Mouse (Mus musculus) midbrain, embryonic 15.5 days (tissue): Measurements from ENCODE around the gene Rag1. TPM values are rescaled to one million over a fixed set of nuclear protein-coding genes. Genes with fewer than 3 reads are reported as not detected.

ENCODE experiments used
- ATAC-seq: fragments of 200-750 bp; cut with Nextera tagmentation; replicated peaks from 2 replicates; pipeline ENCODE4 v1.8.0; 2017; ENCODE audit warnings: moderate TSS enrichment
- H3K27ac ChIP-seq: fragments of 300-500 bp; sonication (generic); 2 replicates; pipeline ENCODE4 v1.5.1; 2015; ENCODE audit warnings: mild to moderate bottlenecking, inconsistent platforms
- H3K27me3 ChIP-seq: fragments of 300-500 bp; sonication (generic); replicated peaks from 2 replicates; pipeline ENCODE4 v1.6.1; 2015; ENCODE audit warnings: inconsistent platforms
- H3K36me3 ChIP-seq: fragments of 300-500 bp; sonication (generic); replicated peaks from 2 replicates; pipeline ENCODE4 v1.6.1; 2015; ENCODE audit warnings: inconsistent platforms
- H3K4me1 ChIP-seq: fragments of 300-500 bp; sonication (generic); 2 replicates; pipeline ENCODE4 v1.6.1; 2015; ENCODE audit warnings: inconsistent platforms
- H3K4me2 ChIP-seq: fragments of 300-500 bp; sonication (generic); 2 replicates; pipeline ENCODE4 v1.6.1; 2015; ENCODE audit warnings: inconsistent platforms, mild to moderate bottlenecking, moderate library complexity
- H3K4me3 ChIP-seq: fragments of 300-500 bp; sonication (generic); 2 replicates; pipeline ENCODE4 v1.5.1; 2015; ENCODE audit warnings: mild to moderate bottlenecking, inconsistent platforms
- H3K9ac ChIP-seq: fragments of 300-500 bp; sonication (generic); 2 replicates; pipeline ENCODE4 v1.6.1; 2015; ENCODE audit warnings: mild to moderate bottlenecking, inconsistent platforms
- H3K9me3 ChIP-seq: fragments of 300-500 bp; sonication (generic); 2 replicates; pipeline ENCODE4 v1.6.1; 2016; ENCODE audit warnings: inconsistent platforms
- WGBS: fragments of 180-500 bp; shearing (Covaris S2); methylation state at CpG from one replicate; pipeline ENCODE4 v1.1.7; 2015; ENCODE audit warnings: mixed read lengths; 5-methylcytosine and 5-hydroxymethylcytosine counted together
- polyA plus RNA-seq: library from polyadenylated mRNA; unstranded; fragments of >200 nt; fragmentation: Nextera tagmentation; extraction: Ambion mirVana; gene quantifications from 2 replicates; pipeline ENCODE4 v1.2.1, GENCODE M21; 2015

Gene Rag1
- polyA plus RNA-seq, 1 experiment from 2014 or later: 0.15 TPM

DNA sequence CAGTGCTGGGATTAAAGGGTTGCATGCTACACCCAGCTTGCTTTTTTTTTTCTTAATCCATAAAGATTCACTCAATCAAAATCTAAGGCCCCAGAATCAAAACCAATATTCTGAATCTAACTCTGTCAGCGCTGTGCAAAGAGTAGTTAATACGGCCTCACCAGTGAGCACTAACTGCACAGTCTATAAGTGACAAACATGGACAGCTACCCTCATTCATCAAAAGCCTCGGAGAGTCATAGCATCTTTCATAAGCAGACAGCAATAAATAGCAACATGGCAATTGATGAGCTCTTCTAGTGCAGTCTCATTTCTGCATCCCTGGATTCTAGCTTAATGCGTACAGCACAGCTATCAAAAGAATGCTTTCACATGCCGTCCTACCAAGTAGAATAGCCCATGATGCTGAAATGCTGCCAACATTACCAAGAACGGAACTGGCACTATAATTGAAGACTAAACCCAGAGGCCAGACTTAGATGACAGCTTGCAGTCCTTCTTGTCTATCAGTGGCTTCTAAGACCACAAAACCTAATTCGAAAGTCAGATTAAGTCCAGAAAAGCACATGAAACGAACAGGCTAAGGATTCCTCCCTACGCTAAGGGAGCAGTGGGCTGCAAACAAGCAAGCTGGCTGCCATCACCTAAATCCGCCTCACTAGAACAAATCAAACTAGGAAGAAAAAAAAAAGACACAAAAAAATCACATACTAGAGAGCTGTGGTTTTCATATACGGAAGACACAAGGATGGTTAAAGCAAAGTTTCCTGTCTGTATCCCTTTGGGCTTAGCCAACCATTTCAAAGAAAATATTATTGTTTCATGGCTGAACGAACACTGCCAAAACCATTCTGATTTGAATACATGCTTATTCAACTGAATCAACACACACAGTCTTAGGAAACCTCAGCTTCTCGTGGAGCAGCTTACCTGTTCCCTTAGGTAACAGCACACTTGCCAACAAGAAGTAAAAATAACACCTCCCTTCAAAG lies 50.8 kb downstream of the Rag1 start:
- peak overlapping the region; percentile 28 for H3K4me2 ChIP-seq
- H3K27ac ChIP-seq: peak overlapping the region; percentile 32
- H3K9me3 ChIP-seq: no peaks in the 10 kb centered on the region
- H3K27me3 ChIP-seq: no peaks in the 10 kb centered on the region
- WGBS: 35% methylated on average over 13 of the region's 13 CpGs
- H3K4me3 ChIP-seq: no peak overlapping the region
- H3K9ac ChIP-seq: no peak overlapping the region
- no peaks in the 10 kb centered on the region for H3K36me3 ChIP-seq
- peaks cover 25% of the 10 kb centered on the region for H3K4me1 ChIP-seq
- ATAC-seq: peak; percentile 35; the same call in 1 of the 2 replicates

- ATAC-seq: no peak
- H3K27ac ChIP-seq: no peak overlapping the region
Measured at GRCm38 (mm10) chr2:101597186-101597585, 52.1 kb downstream of the Rag1 start.

DNA sequence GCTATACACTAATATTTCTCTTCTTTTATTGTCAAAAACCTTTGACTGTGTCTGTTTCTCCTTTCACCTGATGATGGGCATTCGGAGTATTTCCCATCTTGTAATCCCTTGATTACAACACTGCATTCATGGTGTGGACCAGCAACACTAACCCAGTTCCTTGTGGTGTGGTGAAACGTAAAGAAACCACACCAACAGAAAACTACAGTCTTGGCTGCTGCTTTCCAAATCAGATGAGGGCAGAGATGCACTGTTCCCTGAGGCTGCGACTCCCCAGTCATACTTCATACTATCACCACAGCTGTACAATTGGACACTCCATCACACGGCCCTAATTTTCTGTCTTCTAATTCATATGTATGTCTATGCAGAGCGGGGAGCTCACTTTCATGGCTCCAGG lies 54.6 kb downstream of the Rag1 start:
- Histone ChIP-seq H3K27ac (no peak overlapping the region), H3K36me3 (no peaks in the 10 kb centered on the region), H3K4me1 (peaks cover 35% of the 10 kb centered on the region), H3K9ac (no peak overlapping the region), H3K4me3 (no peak overlapping the region), H3K27me3 (no peaks in the 10 kb centered on the region), H3K4me2 (no peak overlapping the region), H3K9me3 (no peaks in the 10 kb centered on the region)
- WGBS: 83% methylated on average over 5 of the region's 5 CpGs
- ATAC-seq: no peak

More at GRCm38 (mm10) chr2:101597186-101597585, 52.1 kb downstream of the Rag1 start:
- H3K4me3 ChIP-seq: no peak overlapping the region
- no peak overlapping the region for H3K4me2 ChIP-seq
- no peaks in the 10 kb centered on the region for H3K27me3 ChIP-seq
- no peaks in the 10 kb centered on the region for H3K9me3 ChIP-seq
- H3K9ac ChIP-seq: no peak overlapping the region
- no peaks in the 10 kb centered on the region for H3K36me3 ChIP-seq
- peaks cover 37% of the 10 kb centered on the region for H3K4me1 ChIP-seq

DNA sequence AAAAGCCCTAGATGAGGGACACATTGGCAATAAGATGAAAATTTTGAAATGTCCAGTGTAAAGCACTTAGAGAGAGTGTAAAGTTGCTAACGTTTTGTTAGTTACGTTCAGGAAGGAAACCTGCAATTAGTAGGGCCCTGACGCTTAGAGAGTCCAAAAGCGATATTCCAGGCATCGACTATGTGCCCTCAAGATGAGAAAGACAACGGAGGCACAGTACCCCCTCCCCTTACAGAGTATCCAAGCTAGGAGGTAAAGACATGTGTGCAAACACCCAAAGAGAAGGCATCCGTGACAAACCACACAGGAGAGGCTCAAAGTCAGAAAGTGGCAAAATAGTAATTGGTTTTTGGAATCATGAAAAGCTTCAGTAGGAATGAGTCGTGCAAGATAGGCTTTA lies 56.4 kb downstream of the Rag1 start:
- WGBS: 26% methylated on average over 8 of the region's 8 CpGs

GRCm38 (mm10) chr2:101592023-101592841 lies 57.1 kb downstream of the Rag1 start:
- 12% methylated on average over 10 of the region's 10 CpGs for WGBS
- no peak overlapping the region for H3K9ac ChIP-seq
- H3K9me3 ChIP-seq: no peaks in the 10 kb centered on the region
- no peak overlapping the region for H3K4me3 ChIP-seq
- H3K36me3 ChIP-seq: no peaks in the 10 kb centered on the region
- ATAC-seq: peak; percentile 88
- H3K27me3 ChIP-seq: no peaks in the 10 kb centered on the region
- no peak overlapping the region for H3K4me2 ChIP-seq
- peak overlapping the region; percentile 73 for H3K27ac ChIP-seq
- H3K4me1 ChIP-seq: peaks cover 26% of the 10 kb centered on the region

More for the DNA sequence above, 56.4 kb downstream of the Rag1 start:
- peak overlapping the region; percentile 73 for H3K27ac ChIP-seq
- peak; percentile 56 for ATAC-seq
- H3K9me3 ChIP-seq: no peaks in the 10 kb centered on the region
- H3K27me3 ChIP-seq: no peaks in the 10 kb centered on the region
- H3K4me1 ChIP-seq: peaks cover 26% of the 10 kb centered on the region
- H3K36me3 ChIP-seq: no peaks in the 10 kb centered on the region
- H3K4me2 ChIP-seq: no peak overlapping the region
- H3K4me3 ChIP-seq: no peak overlapping the region
- H3K9ac ChIP-seq: no peak overlapping the region

- H3K9ac ChIP-seq: no peak overlapping the region
- H3K4me1 ChIP-seq: peaks cover 26% of the 10 kb centered on the region
- 28% methylated on average over 8 of the region's 8 CpGs for WGBS
- no peaks in the 10 kb centered on the region for H3K9me3 ChIP-seq
- 0 out of 2 replicates have a peak, but pooled peaks have one; percentile 35 for ATAC-seq
- no peaks in the 10 kb centered on the region for H3K36me3 ChIP-seq
- H3K4me3 ChIP-seq: no peak overlapping the region
- no peak overlapping the region for H3K4me2 ChIP-seq
- no peaks in the 10 kb centered on the region for H3K27me3 ChIP-seq
- no peak overlapping the region for H3K27ac ChIP-seq
Measured at GRCm38 (mm10) chr2:101591356-101591755, 57.9 kb downstream of the Rag1 start.

Other genes starting within 250 kb of the Rag1 start
- not detected in 2 replicates for gene Rag2, start 24.8 kb downstream of the Rag1 start, polyA plus RNA-seq
- gene B230118H07Rik, start within 50 bp of the Rag1 start, polyA plus RNA-seq: 42.6 and 46.4 TPM in 2 replicates
- gene Traf6, start 28.9 kb upstream of the Rag1 start, polyA plus RNA-seq: 6.2 and 6.6 TPM in 2 replicates
- 4.8 and 5.8 TPM in 2 replicates for gene Prr5l, start 233.5 kb upstream of the Rag1 start, polyA plus RNA-seq
- gene Commd9, start 236.7 kb upstream of the Rag1 start, polyA plus RNA-seq: 107 and 114 TPM in 2 replicates